Mouse (Mus musculus) G1E (cell line): ENCODE results near the gene Myzap. TPM values are rescaled to one million over a fixed set of nuclear protein-coding genes. Genes with fewer than 3 reads are reported as not detected.

Experiments used
- ATAC-seq: 2 replicates; pipeline ENCODE4 v1.8.0; 2016; ENCODE audit warnings: mild to moderate bottlenecking; ENCODE audit not compliant: insufficient number of reproducible peaks, poor library complexity, low FRiP score, severe bottlenecking; ENCODE audit errors: extremely low read depth
- DNase-seq: peaks from one replicate; pipeline ENCODE4 v3.0.0; 2012; ENCODE audit warnings: low spot score
- H3K27me3 ChIP-seq: 2 replicates; pipeline ENCODE4 v1.6.1; 2012; ENCODE audit warnings: mild to moderate bottlenecking, low read length, inconsistent platforms; ENCODE audit not compliant: insufficient read depth
- H3K36me3 ChIP-seq: replicated peaks from 2 replicates; pipeline ENCODE3; 2012; ENCODE audit warnings: mild to moderate bottlenecking, inconsistent platforms
- H3K4me1 ChIP-seq: 2 replicates; pipeline ENCODE4 v1.6.1; 2012; ENCODE audit warnings: low read depth, low read length, inconsistent platforms, mixed read lengths; ENCODE audit not compliant: insufficient read depth
- H3K4me3 ChIP-seq: 2 replicates; pipeline ENCODE4 v1.5.1; 2012; ENCODE audit warnings: low read depth, mild to moderate bottlenecking, inconsistent platforms, low read length, moderate library complexity, mixed read lengths
- H3K9me3 ChIP-seq: replicated peaks from 2 replicates; pipeline ENCODE4 v1.6.1; 2012; ENCODE audit warnings: inconsistent platforms
- CTCF ChIP-seq: IDR thresholded peaks from 2 replicates; pipeline ENCODE4 v1.5.1; 2012; ENCODE audit warnings: low read depth, low read length, inconsistent platforms, mixed read lengths
- GATA1 ChIP-seq: IDR thresholded peaks from 2 replicates; pipeline ENCODE4 v1.6.1; 2012; ENCODE audit warnings: borderline replicate concordance, low read length, inconsistent platforms, mixed read lengths
- GATA2 ChIP-seq: IDR thresholded peaks from 2 replicates; pipeline ENCODE4 v1.6.1; 2012; ENCODE audit warnings: low read depth, low read length, inconsistent platforms, borderline replicate concordance
- POLR2AphosphoS5 ChIP-seq: IDR thresholded peaks from 2 replicates; pipeline ENCODE4 v1.6.1; 2012; ENCODE audit warnings: low read depth, low read length, inconsistent platforms; ENCODE audit not compliant: insufficient replicate concordance
- TAL1 ChIP-seq: conservative IDR thresholded peaks from 2 replicates; pipeline ENCODE4 v1.6.1; 2012; ENCODE audit warnings: low read depth, low read length, inconsistent platforms, mixed read lengths
- polyA plus RNA-seq: library from polyadenylated mRNA; stranded (reverse); fragments of >175 nt; gene quantifications from 2 replicates; pipeline ENCODE4 v1.2.3, GENCODE M21; 2012
- total RNA-seq, 2 experiments: library from RNA; stranded (forward) in 1 of 2; stranded (reverse) in 1 of 2; fragments of 200-1000 nt in 1 of 2; fragments of >200 nt in 1 of 2; fragmentation: Nextera tagmentation in 1 of 2; gene quantifications; 2 replicates each; pipeline ENCODE4 v1.2.3; 2014 to 2017

Myzap gene
- total and polyA plus RNA-seq, 3 experiments, result under 0.01 TPM; not detected in 2

GRCm38 (mm10) chr9:71540739-71541138 is 51.4 kb downstream of the Myzap start:
- no peaks in the 10 kb centered on the region for H3K9me3 ChIP-seq
- H3K27me3 ChIP-seq, result peaks cover 16% of the 10 kb centered on the region
- no peak for DNase-seq
- no peaks in the 10 kb centered on the region; the same call in 1 of the 2 replicates for H3K4me1 ChIP-seq
- no peak overlapping the region for H3K4me3 ChIP-seq
- TF ChIP-seq POLR2AphosphoS5 (no peak), TAL1 (no peak), CTCF (no peak), GATA1 (no peak)
- H3K36me3 ChIP-seq, result no peaks in the 10 kb centered on the region
- no peak for ATAC-seq

GRCm38 (mm10) chr9:71535730-71536129 is 56.4 kb downstream of the Myzap start:
- peaks cover 11% of the 10 kb centered on the region; the same call in 1 of the 2 replicates for H3K27me3 ChIP-seq
- no peaks in the 10 kb centered on the region for H3K36me3 ChIP-seq
- TF ChIP-seq TAL1 (no peak), POLR2AphosphoS5 (no peak), CTCF (no peak), GATA1 (no peak), GATA2 (no peak)
- ATAC-seq (no peak), DNase-seq (no peak)
- no peak overlapping the region for H3K4me3 ChIP-seq
- H3K4me1 ChIP-seq, result no peaks in the 10 kb centered on the region
- no peaks in the 10 kb centered on the region for H3K9me3 ChIP-seq

- Histone ChIP-seq H3K27me3 (peaks cover 7% of the 10 kb centered on the region; the same call in 1 of the 2 replicates), H3K4me3 (no peak overlapping the region), H3K9me3 (no peaks in the 10 kb centered on the region; the same call in 1 of the 2 replicates), H3K4me1 (no peaks in the 10 kb centered on the region), H3K36me3 (no peaks in the 10 kb centered on the region)
- DNase-seq (no peak), ATAC-seq (no peak)
- no peak for TF ChIP-seq CTCF
- TF ChIP-seq GATA1, result no peak
- no peak for TF ChIP-seq POLR2AphosphoS5
- TF ChIP-seq TAL1, result no peak
- no peak for TF ChIP-seq GATA2
These were observed 57.1 kb downstream of the Myzap start for GRCm38 (mm10) chr9:71535036-71535435.

- H3K27me3 ChIP-seq, result no peaks in the 10 kb centered on the region
- peaks cover 2% of the 10 kb centered on the region; the same call in 1 of the 2 replicates for H3K9me3 ChIP-seq
- no peak for DNase-seq
- no peak for TF ChIP-seq CTCF
- no peak for TF ChIP-seq GATA1
- TF ChIP-seq TAL1, result no peak
- no peak for TF ChIP-seq GATA2
- TF ChIP-seq POLR2AphosphoS5, result no peak
- H3K4me3 ChIP-seq, result no peak overlapping the region
- no peaks in the 10 kb centered on the region for H3K4me1 ChIP-seq
- no peaks in the 10 kb centered on the region for H3K36me3 ChIP-seq
- ATAC-seq, result no peak
These were observed 62.2 kb downstream of the Myzap start for GRCm38 (mm10) chr9:71529960-71530359.

GRCm38 (mm10) chr9:71527438-71527837 is 64.7 kb downstream of the Myzap start:
- H3K27me3 ChIP-seq, result no peaks in the 10 kb centered on the region
- TF ChIP-seq GATA1, result no peak
- TF ChIP-seq TAL1, result no peak
- no peak for TF ChIP-seq GATA2
- TF ChIP-seq CTCF, result no peak
- no peak for TF ChIP-seq POLR2AphosphoS5
- H3K4me1 ChIP-seq, result no peaks in the 10 kb centered on the region
- H3K9me3 ChIP-seq, result peaks cover 2% of the 10 kb centered on the region; the same call in 1 of the 2 replicates
- no peaks in the 10 kb centered on the region for H3K36me3 ChIP-seq
- ATAC-seq (no peak), DNase-seq (no peak)
- no peak overlapping the region for H3K4me3 ChIP-seq

GRCm38 (mm10) chr9:71523901-71524300 is 68.3 kb downstream of the Myzap start:
- DNase-seq, result no peak
- H3K27me3 ChIP-seq, result no peaks in the 10 kb centered on the region
- no peak for TF ChIP-seq GATA2
- TF ChIP-seq CTCF, result no peak
- TF ChIP-seq GATA1, result no peak
- TF ChIP-seq POLR2AphosphoS5, result no peak
- no peak for TF ChIP-seq TAL1
- ATAC-seq, result no peak
- no peak overlapping the region for H3K4me3 ChIP-seq
- no peaks in the 10 kb centered on the region for H3K4me1 ChIP-seq
- no peaks in the 10 kb centered on the region for H3K36me3 ChIP-seq
- H3K9me3 ChIP-seq, result no peaks in the 10 kb centered on the region

GRCm38 (mm10) chr9:71519836-71520235 is 72.3 kb downstream of the Myzap start:
- DNase-seq, result no peak
- Histone ChIP-seq H3K36me3 (no peaks in the 10 kb centered on the region), H3K9me3 (no peaks in the 10 kb centered on the region), H3K4me1 (no peaks in the 10 kb centered on the region), H3K4me3 (no peak overlapping the region), H3K27me3 (no peaks in the 10 kb centered on the region)
- ATAC-seq, result no peak
- no peak for TF ChIP-seq TAL1
- TF ChIP-seq GATA1, result no peak
- no peak for TF ChIP-seq CTCF
- TF ChIP-seq POLR2AphosphoS5, result no peak
- no peak for TF ChIP-seq GATA2
